Mouse (Mus musculus): ENCODE data around the gene Fam208b. TPM values are rescaled to one million over a fixed set of nuclear protein-coding genes. Genes with fewer than 3 reads are reported as not detected.

The Fam208b gene
- polyA plus RNA-seq (2014; fragmentation: Nextera tagmentation; extraction: Ambion mirVana), result 25.2 and 26.0 TPM in 2 replicates

DNA sequence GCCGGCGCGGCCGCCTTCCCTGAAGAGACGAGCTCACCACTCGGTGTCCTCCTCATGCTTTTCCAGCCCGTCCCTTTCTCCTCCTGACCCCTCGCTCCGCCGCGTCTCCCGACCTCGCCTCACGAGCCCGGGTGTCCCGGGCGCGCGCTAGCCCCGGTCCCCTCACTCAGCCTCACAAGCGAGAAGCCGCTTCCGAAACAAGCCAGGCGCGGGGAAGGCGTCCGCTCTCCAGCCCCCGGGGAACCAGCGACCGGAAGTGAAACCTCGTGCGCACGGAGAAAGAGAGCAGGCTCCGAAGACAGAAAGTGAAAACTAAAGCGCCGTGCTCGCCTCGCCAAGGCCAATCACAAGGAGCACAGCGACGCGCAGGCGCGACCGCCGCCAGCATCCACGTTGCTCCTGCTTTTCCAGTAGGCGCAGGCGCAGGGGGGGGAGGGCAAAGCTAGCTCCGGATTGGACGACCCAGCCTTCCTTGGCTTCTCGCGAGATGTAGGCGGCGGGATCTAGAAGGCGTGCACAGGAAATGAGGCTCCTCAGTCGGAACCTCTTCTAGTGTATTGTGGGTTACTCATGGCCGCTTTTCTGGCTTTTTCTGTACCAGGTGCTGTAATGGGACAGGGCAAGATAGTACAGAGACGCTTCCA, at the start of gene Fam208b:
Gene Fam208b, minus strand, starts transcription at position 314 of the 644 bp plus-strand sequence.
- WGBS, result 1% methylated on average over 57 of the region's 58 CpGs
- no peaks in the 10 kb centered on the region for H3K9me3 ChIP-seq (ENCODE audit: control insufficient read depth, low read length)
- H3K4me1 ChIP-seq (ENCODE audit: control insufficient read depth, insufficient read depth, low read length), result peaks cover 5% of the 10 kb centered on the region; the same call in 1 of the 2 replicates
- 0 out of 2 replicates have a peak, but pooled peaks cover 3% of the 10 kb centered on the region for H3K27me3 ChIP-seq (ENCODE audit: control insufficient read depth, insufficient read depth, low read length)
- H3K9ac ChIP-seq (replicated peaks; ENCODE audit: low read length), result peak within 1 kb of the TSS; percentile 84
- H3K4me2 ChIP-seq (ENCODE audit: low read length), result peak within 1 kb of the TSS; percentile 87
- peak within 1 kb of the TSS; percentile 87 for H3K27ac ChIP-seq (replicated peaks; ENCODE audit: low read depth, low read length)
- DNase-seq (peak; percentile 99), ATAC-seq (ENCODE audit: low FRiP score, low TSS enrichment) (peak; percentile 100)
- peak within 1 kb of the TSS; percentile 90 for H3K4me3 ChIP-seq (replicated peaks; ENCODE audit: low read depth, low read length)
- H3K36me3 ChIP-seq (ENCODE audit: control insufficient read depth, insufficient read depth, low read length), result no peaks in the 10 kb centered on the region

DNA sequence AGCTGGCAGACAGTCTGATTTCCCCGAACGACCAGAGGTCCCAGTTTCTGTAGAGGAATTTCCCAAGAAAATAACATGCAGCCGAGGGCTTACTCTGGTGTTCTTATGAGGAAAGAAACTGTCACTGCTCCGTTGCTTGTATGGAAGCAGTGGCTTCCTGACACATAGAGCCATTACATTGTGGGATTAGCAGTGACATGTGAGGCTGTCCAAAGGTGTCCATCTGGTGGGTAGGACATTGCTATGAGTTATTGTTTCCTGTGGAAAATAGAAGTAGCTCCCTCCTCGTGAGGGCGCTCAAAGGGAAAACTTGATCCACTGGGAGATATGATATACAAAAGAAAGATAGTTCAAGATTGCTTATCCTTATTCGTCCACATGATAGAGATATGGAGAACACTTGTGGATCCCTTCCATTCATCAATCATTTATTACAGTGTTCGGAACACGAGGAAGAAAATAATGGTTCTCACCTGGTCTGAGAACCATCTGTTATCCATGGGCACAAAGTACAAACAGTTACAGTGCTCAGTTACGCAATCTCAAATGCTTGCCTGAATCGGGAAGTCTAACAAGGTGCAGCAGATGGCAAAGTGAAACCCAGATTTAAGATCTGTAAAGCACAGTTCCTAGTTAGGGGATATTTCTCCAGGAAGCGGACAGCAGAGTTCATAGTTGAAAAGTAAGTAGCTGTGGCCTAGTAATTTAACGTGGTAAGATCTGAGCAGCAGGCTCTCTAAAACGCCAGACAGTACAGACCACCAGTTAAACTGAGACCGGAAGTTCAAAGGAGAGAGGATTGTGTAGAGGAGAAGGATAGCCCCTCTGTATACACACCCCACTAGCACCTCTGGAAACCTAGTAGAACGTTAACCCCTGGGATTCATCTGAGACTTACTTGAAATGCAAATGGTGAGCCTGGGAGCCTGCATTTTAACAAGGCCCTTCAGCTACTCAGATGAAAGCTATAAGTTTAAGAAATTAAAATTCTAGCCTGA, 48.6 kb upstream of the Fam208b start:
- Histone ChIP-seq H3K4me2 (ENCODE audit: low read length) (no peak overlapping the region), H3K4me3 (replicated peaks; ENCODE audit: low read depth, low read length) (no peak overlapping the region), H3K9me3 (ENCODE audit: control insufficient read depth, low read length) (no peaks in the 10 kb centered on the region), H3K9ac (replicated peaks; ENCODE audit: low read length) (no peak overlapping the region), H3K27me3 (ENCODE audit: control insufficient read depth, insufficient read depth, low read length) (no peaks in the 10 kb centered on the region), H3K4me1 (ENCODE audit: control insufficient read depth, insufficient read depth, low read length) (no peaks in the 10 kb centered on the region), H3K27ac (replicated peaks; ENCODE audit: low read depth, low read length) (no peak overlapping the region), H3K36me3 (ENCODE audit: control insufficient read depth, insufficient read depth, low read length) (no peaks in the 10 kb centered on the region)
- DNase-seq, result no peak
- ATAC-seq (ENCODE audit: low FRiP score, low TSS enrichment), result no peak
- WGBS, result 82% methylated on average over 16 of the region's 16 CpGs

DNA sequence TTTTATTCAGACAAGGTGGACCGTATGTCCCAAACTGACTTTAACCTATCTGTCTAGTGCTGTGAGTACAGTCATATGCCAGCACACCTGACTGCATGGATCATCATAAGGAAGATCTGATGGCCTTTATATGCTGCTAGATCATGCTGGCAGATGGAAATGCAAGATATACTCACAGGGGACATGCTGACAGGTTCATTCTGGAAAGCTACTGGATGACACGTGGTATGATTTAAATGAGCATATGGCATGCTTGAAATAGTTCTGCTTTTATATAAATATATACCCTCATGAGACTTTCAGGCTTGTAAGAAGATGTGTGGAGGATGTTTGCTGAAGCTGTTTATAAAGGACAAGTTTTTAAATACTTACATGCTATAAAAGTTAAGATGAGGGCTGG, 43.5 kb upstream of the Fam208b start:
- no peak overlapping the region for H3K9ac ChIP-seq (replicated peaks; ENCODE audit: low read length)
- H3K27me3 ChIP-seq (ENCODE audit: control insufficient read depth, insufficient read depth, low read length), result no peaks in the 10 kb centered on the region
- no peaks in the 10 kb centered on the region for H3K4me1 ChIP-seq (ENCODE audit: control insufficient read depth, insufficient read depth, low read length)
- H3K4me3 ChIP-seq (replicated peaks; ENCODE audit: low read depth, low read length), result no peak overlapping the region
- DNase-seq, result no peak
- no peak overlapping the region for H3K4me2 ChIP-seq (ENCODE audit: low read length)
- H3K9me3 ChIP-seq (ENCODE audit: control insufficient read depth, low read length), result no peaks in the 10 kb centered on the region
- no peak for ATAC-seq (ENCODE audit: low FRiP score, low TSS enrichment)
- no peak overlapping the region for H3K27ac ChIP-seq (replicated peaks; ENCODE audit: low read depth, low read length)
- WGBS, result 87% methylated on average over 2 of the region's 2 CpGs
- H3K36me3 ChIP-seq (ENCODE audit: control insufficient read depth, insufficient read depth, low read length), result peaks cover 8% of the 10 kb centered on the region

DNA sequence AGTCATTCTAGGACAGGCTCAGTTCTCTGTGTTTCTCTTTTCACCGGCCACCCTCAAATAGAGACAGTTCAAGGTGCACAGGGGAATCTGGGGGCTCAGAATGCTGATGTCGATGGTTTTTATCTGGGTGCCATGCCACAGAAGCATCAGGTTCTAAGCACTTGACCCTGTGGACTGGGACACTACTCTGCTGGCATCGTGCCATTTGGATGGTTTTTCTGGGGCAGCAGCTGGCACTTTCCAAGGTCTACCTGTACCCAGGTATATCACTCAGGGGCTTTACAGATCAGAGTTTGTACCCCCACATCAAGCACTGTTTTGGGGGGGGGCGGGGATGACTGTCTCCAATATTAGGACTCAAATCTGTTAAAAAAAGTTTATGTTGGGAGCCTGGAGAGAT, 39.7 kb upstream of the Fam208b start:
- H3K9me3 ChIP-seq (ENCODE audit: control insufficient read depth, low read length), result no peaks in the 10 kb centered on the region
- no peak overlapping the region for H3K9ac ChIP-seq (replicated peaks; ENCODE audit: low read length)
- H3K36me3 ChIP-seq (ENCODE audit: control insufficient read depth, insufficient read depth, low read length), result peaks cover 10% of the 10 kb centered on the region
- ATAC-seq (ENCODE audit: low FRiP score, low TSS enrichment) (no peak), DNase-seq (no peak)
- no peaks in the 10 kb centered on the region for H3K27me3 ChIP-seq (ENCODE audit: control insufficient read depth, insufficient read depth, low read length)
- H3K27ac ChIP-seq (replicated peaks; ENCODE audit: low read depth, low read length), result no peak overlapping the region
- H3K4me3 ChIP-seq (replicated peaks; ENCODE audit: low read depth, low read length), result no peak overlapping the region
- 97% methylated on average over 4 of the region's 4 CpGs for WGBS
- H3K4me1 ChIP-seq (ENCODE audit: control insufficient read depth, insufficient read depth, low read length), result no peaks in the 10 kb centered on the region
- H3K4me2 ChIP-seq (ENCODE audit: low read length), result no peak overlapping the region

DNA sequence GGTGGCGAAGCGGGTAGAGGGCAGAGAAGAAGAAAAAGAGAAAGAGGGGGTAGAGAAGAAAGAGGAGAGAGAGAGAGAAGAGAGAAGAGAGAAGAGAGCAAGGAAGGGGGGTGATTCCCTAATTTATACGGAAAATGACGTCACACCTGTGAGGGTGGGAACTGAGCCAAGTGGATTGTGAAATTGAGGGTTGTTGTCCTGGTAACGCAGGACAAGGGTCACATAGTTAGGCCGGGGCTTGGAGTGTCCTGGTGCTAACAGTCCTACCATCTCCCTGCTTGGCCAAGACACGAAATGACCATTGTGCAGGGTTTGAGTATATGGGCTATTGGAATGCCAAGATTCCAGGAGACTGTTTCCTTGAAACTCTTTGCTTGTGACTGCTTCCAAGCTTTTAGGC, 35.7 kb upstream of the Fam208b start:
- H3K36me3 ChIP-seq (ENCODE audit: control insufficient read depth, insufficient read depth, low read length), result peaks cover 16% of the 10 kb centered on the region

DNA sequence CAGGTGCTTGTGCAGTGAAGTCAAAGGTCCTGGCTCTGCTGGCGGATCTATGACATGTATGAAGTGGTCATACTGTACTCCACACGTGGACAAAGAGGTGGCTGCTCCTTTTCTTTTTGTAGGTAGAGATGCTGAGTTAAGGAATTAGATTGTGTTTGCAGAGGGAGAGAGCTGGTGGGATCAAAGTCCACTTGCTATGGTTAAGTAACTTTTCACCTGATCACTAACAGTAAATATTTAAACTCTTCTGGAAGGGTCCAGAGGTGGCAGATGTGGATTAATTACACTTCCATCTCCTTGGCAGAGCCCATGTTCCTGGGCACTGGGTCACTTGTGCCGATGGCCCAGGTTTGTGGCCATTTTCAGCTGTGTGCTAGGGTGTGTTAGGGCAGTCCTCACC, 35.0 kb upstream of the Fam208b start:
- no peak overlapping the region for H3K4me3 ChIP-seq (replicated peaks; ENCODE audit: low read depth, low read length)
- 88% methylated on average over 3 of the region's 3 CpGs for WGBS
- peaks cover 16% of the 10 kb centered on the region for H3K36me3 ChIP-seq (ENCODE audit: control insufficient read depth, insufficient read depth, low read length)

More for the DNA sequence above, 35.7 kb upstream of the Fam208b start:
- no peaks in the 10 kb centered on the region for H3K4me1 ChIP-seq (ENCODE audit: control insufficient read depth, insufficient read depth, low read length)
- 85% methylated on average over 7 of the region's 7 CpGs for WGBS
- ATAC-seq (ENCODE audit: low FRiP score, low TSS enrichment) (no peak), DNase-seq (no peak)
- no peak overlapping the region for H3K4me2 ChIP-seq (ENCODE audit: low read length)
- no peak overlapping the region for H3K27ac ChIP-seq (replicated peaks; ENCODE audit: low read depth, low read length)
- no peaks in the 10 kb centered on the region for H3K9me3 ChIP-seq (ENCODE audit: control insufficient read depth, low read length)
- no peak overlapping the region for H3K4me3 ChIP-seq (replicated peaks; ENCODE audit: low read depth, low read length)
- no peaks in the 10 kb centered on the region for H3K27me3 ChIP-seq (ENCODE audit: control insufficient read depth, insufficient read depth, low read length)
- no peak overlapping the region for H3K9ac ChIP-seq (replicated peaks; ENCODE audit: low read length)

DNA sequence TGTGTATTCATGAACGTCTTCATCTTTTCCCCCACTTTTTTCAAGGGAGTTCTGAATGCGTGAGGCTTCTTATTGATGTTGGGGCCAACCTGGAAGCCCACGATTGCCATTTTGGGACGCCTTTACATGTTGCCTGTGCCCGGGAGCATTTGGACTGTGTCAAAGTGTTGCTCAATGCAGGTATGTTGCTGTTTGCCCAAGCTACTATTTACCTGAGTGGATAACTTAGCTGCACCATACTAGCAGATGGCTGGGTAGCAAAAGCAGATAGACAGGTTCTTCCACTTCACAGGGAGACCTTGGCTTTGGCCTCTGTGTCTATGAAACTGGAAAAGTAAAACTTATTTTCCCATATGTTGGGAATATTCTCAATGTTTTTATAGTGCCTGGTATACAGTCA, 34.0 kb upstream of the Fam208b start:
- DNase-seq, result no peak
- H3K4me1 ChIP-seq (ENCODE audit: control insufficient read depth, insufficient read depth, low read length), result no peaks in the 10 kb centered on the region
- H3K36me3 ChIP-seq (ENCODE audit: control insufficient read depth, insufficient read depth, low read length), result peaks cover 8% of the 10 kb centered on the region
- ATAC-seq (ENCODE audit: low FRiP score, low TSS enrichment), result no peak
- H3K9ac ChIP-seq (replicated peaks; ENCODE audit: low read length), result no peak overlapping the region
- H3K4me3 ChIP-seq (replicated peaks; ENCODE audit: low read depth, low read length), result no peak overlapping the region
- no peak overlapping the region for H3K4me2 ChIP-seq (ENCODE audit: low read length)
- WGBS, result 95% methylated on average over 5 of the region's 5 CpGs
- H3K27me3 ChIP-seq (ENCODE audit: control insufficient read depth, insufficient read depth, low read length), result no peaks in the 10 kb centered on the region
- H3K27ac ChIP-seq (replicated peaks; ENCODE audit: low read depth, low read length), result no peak overlapping the region
- H3K9me3 ChIP-seq (ENCODE audit: control insufficient read depth, low read length), result no peaks in the 10 kb centered on the region

More for the DNA sequence above, 35.0 kb upstream of the Fam208b start:
- Histone ChIP-seq H3K27me3 (ENCODE audit: control insufficient read depth, insufficient read depth, low read length) (no peaks in the 10 kb centered on the region), H3K4me1 (ENCODE audit: control insufficient read depth, insufficient read depth, low read length) (no peaks in the 10 kb centered on the region), H3K9me3 (ENCODE audit: control insufficient read depth, low read length) (no peaks in the 10 kb centered on the region), H3K27ac (replicated peaks; ENCODE audit: low read depth, low read length) (no peak overlapping the region), H3K9ac (replicated peaks; ENCODE audit: low read length) (no peak overlapping the region), H3K4me2 (ENCODE audit: low read length) (no peak overlapping the region)
- DNase-seq (no peak), ATAC-seq (ENCODE audit: low FRiP score, low TSS enrichment) (no peak)

DNA sequence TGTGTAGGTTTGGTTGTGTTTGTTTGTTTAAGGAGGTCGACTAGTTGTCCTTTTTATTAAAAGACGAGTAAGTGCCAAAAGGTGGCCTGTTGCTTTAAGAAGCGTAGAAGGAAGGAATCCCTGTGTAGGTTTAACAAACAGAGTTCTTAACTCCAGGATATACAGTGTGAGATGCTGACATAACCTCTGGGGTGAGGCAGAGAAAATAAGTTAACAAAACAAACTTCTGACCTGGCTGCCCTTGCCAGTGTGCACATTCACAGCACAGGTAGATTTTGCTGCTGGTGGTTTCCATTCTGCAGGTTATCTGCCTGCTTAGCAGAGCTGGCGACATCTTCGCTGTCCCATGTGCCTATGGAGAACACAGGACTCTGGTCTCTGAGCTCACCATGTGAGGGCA, 31.6 kb upstream of the Fam208b start:
- ATAC-seq (ENCODE audit: low FRiP score, low TSS enrichment), result no peak
- no peak for DNase-seq
- Histone ChIP-seq H3K4me3 (replicated peaks; ENCODE audit: low read depth, low read length) (no peak overlapping the region), H3K9me3 (ENCODE audit: control insufficient read depth, low read length) (no peaks in the 10 kb centered on the region), H3K36me3 (ENCODE audit: control insufficient read depth, insufficient read depth, low read length) (peaks cover 8% of the 10 kb centered on the region; the same call in 1 of the 2 replicates), H3K4me1 (ENCODE audit: control insufficient read depth, insufficient read depth, low read length) (no peaks in the 10 kb centered on the region), H3K27ac (replicated peaks; ENCODE audit: low read depth, low read length) (no peak overlapping the region), H3K9ac (replicated peaks; ENCODE audit: low read length) (no peak overlapping the region), H3K27me3 (ENCODE audit: control insufficient read depth, insufficient read depth, low read length) (no peaks in the 10 kb centered on the region), H3K4me2 (ENCODE audit: low read length) (no peak overlapping the region)
- WGBS, result 93% methylated on average over 5 of the region's 5 CpGs
